Mouse (Mus musculus) NIH3T3 (cell line): ENCODE data around the gene Gm13199.

ENCODE experiments used
- DNase-seq: peaks from one replicate; pipeline ENCODE4 v3.0.0-alpha.2; 2012; ENCODE audit warnings: low read depth

Gm13199 gene

GRCm38 (mm10) chr2:5862834-5863233, at the start of gene Gm13199:
TSS of gene Gm13199 (minus strand) at chr2:5862934.
- DNase-seq: no peak

- DNase-seq: no peak
Observed at GRCm38 (mm10) chr2:5911282-5911965, 48.7 kb upstream of the Gm13199 start.

- DNase-seq: peak; percentile 65
Observed at GRCm38 (mm10) chr2:5906625-5907024, 43.9 kb upstream of the Gm13199 start.

- DNase-seq: peak; percentile 26
Observed at GRCm38 (mm10) chr2:5906092-5906491, 43.4 kb upstream of the Gm13199 start.

GRCm38 (mm10) chr2:5900145-5900544, 37.4 kb upstream of the Gm13199 start:
- DNase-seq: peak; percentile 56

- DNase-seq: peak; percentile 99
Observed at GRCm38 (mm10) chr2:5894843-5895570, 32.3 kb upstream of the Gm13199 start, which contains the start of gene Sec61a2. TSS of gene Sec61a2 (minus strand) at chr2:5895432.

- peak; percentile 40 for DNase-seq
Observed at GRCm38 (mm10) chr2:5894296-5894695, 31.6 kb upstream of the Gm13199 start.

- DNase-seq: no peak
Observed at GRCm38 (mm10) chr2:5889412-5889811, 26.7 kb upstream of the Gm13199 start.

GRCm38 (mm10) chr2:5888865-5889264, 26.1 kb upstream of the Gm13199 start:
- DNase-seq: no peak

GRCm38 (mm10) chr2:5877446-5877845, 14.7 kb upstream of the Gm13199 start:
- no peak for DNase-seq

GRCm38 (mm10) chr2:5869746-5870145, 7.0 kb upstream of the Gm13199 start:
- DNase-seq: no peak

GRCm38 (mm10) chr2:5867681-5868080, 4.9 kb upstream of the Gm13199 start:
- peak; percentile 9 for DNase-seq

GRCm38 (mm10) chr2:5851866-5852265, 10.9 kb downstream of the Gm13199 start:
- DNase-seq: no peak

- DNase-seq: peak; percentile 14
Observed at GRCm38 (mm10) chr2:5851116-5851515, 11.6 kb downstream of the Gm13199 start.

- DNase-seq: peak; percentile 46
Observed at GRCm38 (mm10) chr2:5845826-5846225, 16.9 kb downstream of the Gm13199 start.

- peak; percentile 92 for DNase-seq
Observed at GRCm38 (mm10) chr2:5844873-5845631, 17.7 kb downstream of the Gm13199 start, which contains the start of the genes Nudt5 and Cdc123. TSS of gene Nudt5 (plus strand) at chr2:5845019. TSS of gene Cdc123 (minus strand) at chr2:5845164.

GRCm38 (mm10) chr2:5844181-5844872, 18.4 kb downstream of the Gm13199 start:
- DNase-seq: no peak

- DNase-seq: no peak
Observed at GRCm38 (mm10) chr2:5840815-5841214, 21.9 kb downstream of the Gm13199 start.

- DNase-seq: no peak
Observed at GRCm38 (mm10) chr2:5825265-5825913, 37.3 kb downstream of the Gm13199 start.

- peak; percentile 19 for DNase-seq
Observed at GRCm38 (mm10) chr2:5824685-5825084, 38.0 kb downstream of the Gm13199 start.

GRCm38 (mm10) chr2:5824213-5824612, 38.5 kb downstream of the Gm13199 start:
- peak; percentile 58 for DNase-seq
